Mouse (Mus musculus): ENCODE data around the gene Fam135a. TPM values are rescaled to one million over a fixed set of nuclear protein-coding genes. Genes with fewer than 3 reads are reported as not detected.
A peak's percentile ranks its signal among the peaks of the same experiment; 100 is the strongest.

Fam135a gene
- polyA plus RNA-seq, 1 experiment from 2014 or later = 28.6 TPM

DNA sequence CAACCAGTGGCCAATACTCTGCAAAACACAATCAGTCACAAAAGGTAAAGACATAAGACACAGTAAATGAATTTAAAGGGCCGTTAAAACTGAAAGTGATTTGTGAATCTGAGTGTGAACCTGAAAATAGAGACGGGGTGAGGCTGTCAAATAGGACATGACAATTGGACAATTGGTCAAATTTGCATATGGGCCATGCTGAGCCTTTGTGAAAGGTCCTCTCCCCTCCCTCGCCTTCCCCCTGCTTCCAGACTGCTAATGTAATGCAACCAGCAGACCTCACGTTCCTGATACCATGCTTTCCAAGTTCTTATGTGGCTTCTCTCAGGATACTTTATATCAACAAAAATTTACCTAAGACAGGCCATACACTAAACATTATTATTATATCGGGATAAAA, 57.1 kb downstream of the Fam135a start:
- Histone ChIP-seq H3K9me3 (replicated peaks; ENCODE audit: control insufficient read depth, low read length) (no peaks in the 10 kb centered on the region), H3K4me1 (ENCODE audit: control insufficient read depth, insufficient read depth, low read length) (no peaks in the 10 kb centered on the region), H3K36me3 (ENCODE audit: control insufficient read depth, insufficient read depth, low read length) (0 out of 2 replicates have a peak, but pooled peaks cover 7% of the 10 kb centered on the region), H3K4me3 (ENCODE audit: low read depth, low read length) (no peak overlapping the region), H3K9ac (ENCODE audit: low read length) (no peak overlapping the region), H3K27ac (ENCODE audit: low read depth, low read length) (no peak overlapping the region), H3K4me2 (ENCODE audit: low read length) (no peak overlapping the region), H3K27me3 (replicated peaks; ENCODE audit: control insufficient read depth, insufficient read depth, low read length) (no peaks in the 10 kb centered on the region)
- no peak for DNase-seq (ENCODE audit: low spot score)
- no peak for ATAC-seq
- WGBS = 29% methylated on average over 5 of the region's 5 CpGs

- Histone ChIP-seq H3K9ac (ENCODE audit: low read length) (no peak overlapping the region), H3K4me1 (ENCODE audit: control insufficient read depth, insufficient read depth, low read length) (no peaks in the 10 kb centered on the region), H3K27me3 (replicated peaks; ENCODE audit: control insufficient read depth, insufficient read depth, low read length) (no peaks in the 10 kb centered on the region), H3K4me3 (ENCODE audit: low read depth, low read length) (no peak overlapping the region), H3K27ac (ENCODE audit: low read depth, low read length) (no peak overlapping the region), H3K36me3 (ENCODE audit: control insufficient read depth, insufficient read depth, low read length) (peaks cover 17% of the 10 kb centered on the region), H3K9me3 (replicated peaks; ENCODE audit: control insufficient read depth, low read length) (no peaks in the 10 kb centered on the region), H3K4me2 (ENCODE audit: low read length) (no peak overlapping the region)
- ATAC-seq (peak; percentile 37; the same call in 1 of the 2 replicates), DNase-seq (ENCODE audit: low spot score) (peak; percentile 55)
- 91% methylated on average over 2 of the region's 2 CpGs for WGBS
Observed at GRCm38 (mm10) chr1:24033759-24034423, 66.2 kb downstream of the Fam135a start.

GRCm38 (mm10) chr1:24010821-24011220, 89.3 kb downstream of the Fam135a start:
- WGBS = 77% methylated on average over 6 of the region's 6 CpGs
- DNase-seq (ENCODE audit: low spot score) = no peak
- Histone ChIP-seq H3K4me2 (ENCODE audit: low read length) (no peak overlapping the region), H3K36me3 (ENCODE audit: control insufficient read depth, insufficient read depth, low read length) (peaks cover 21% of the 10 kb centered on the region), H3K27me3 (replicated peaks; ENCODE audit: control insufficient read depth, insufficient read depth, low read length) (no peaks in the 10 kb centered on the region), H3K4me1 (ENCODE audit: control insufficient read depth, insufficient read depth, low read length) (no peaks in the 10 kb centered on the region), H3K9me3 (replicated peaks; ENCODE audit: control insufficient read depth, low read length) (no peaks in the 10 kb centered on the region), H3K27ac (ENCODE audit: low read depth, low read length) (no peak overlapping the region), H3K9ac (ENCODE audit: low read length) (no peak overlapping the region), H3K4me3 (ENCODE audit: low read depth, low read length) (no peak overlapping the region)
- no peak for ATAC-seq

GRCm38 (mm10) chr1:24010016-24010415, 90.1 kb downstream of the Fam135a start:
- H3K4me3 ChIP-seq (ENCODE audit: low read depth, low read length) = no peak overlapping the region
- H3K9ac ChIP-seq (ENCODE audit: low read length) = no peak overlapping the region
- H3K4me2 ChIP-seq (ENCODE audit: low read length) = no peak overlapping the region
- H3K27me3 ChIP-seq (replicated peaks; ENCODE audit: control insufficient read depth, insufficient read depth, low read length) = no peaks in the 10 kb centered on the region
- no peaks in the 10 kb centered on the region for H3K9me3 ChIP-seq (replicated peaks; ENCODE audit: control insufficient read depth, low read length)
- WGBS = 93% methylated on average over 6 of the region's 6 CpGs
- H3K27ac ChIP-seq (ENCODE audit: low read depth, low read length) = no peak overlapping the region
- no peaks in the 10 kb centered on the region for H3K4me1 ChIP-seq (ENCODE audit: control insufficient read depth, insufficient read depth, low read length)
- H3K36me3 ChIP-seq (ENCODE audit: control insufficient read depth, insufficient read depth, low read length) = peaks cover 21% of the 10 kb centered on the region
- ATAC-seq (no peak), DNase-seq (ENCODE audit: low spot score) (no peak)

DNA sequence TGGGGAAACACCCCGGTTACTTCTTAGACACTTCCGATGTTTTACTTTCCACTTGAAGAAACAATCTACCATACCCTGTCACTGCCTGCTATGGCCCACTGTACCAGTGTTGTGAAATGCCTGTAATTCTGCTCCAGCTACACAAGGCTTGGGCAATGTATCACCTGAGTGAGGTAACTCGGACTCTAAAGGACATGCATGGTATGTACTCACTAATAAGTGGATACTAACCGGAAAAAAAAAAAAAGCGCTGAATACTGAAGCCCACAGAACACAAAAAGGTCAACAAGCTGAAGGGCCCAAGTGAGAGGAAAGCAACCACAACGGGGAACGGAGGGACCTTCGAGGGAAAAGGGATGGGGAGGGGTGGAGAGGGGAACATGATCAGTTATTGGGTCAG, 92.5 kb downstream of the Fam135a start:
- no peaks in the 10 kb centered on the region for H3K9me3 ChIP-seq (replicated peaks; ENCODE audit: control insufficient read depth, low read length)
- no peak for DNase-seq (ENCODE audit: low spot score)
- H3K27ac ChIP-seq (ENCODE audit: low read depth, low read length) = no peak overlapping the region
- peaks cover 15% of the 10 kb centered on the region; the same call in 1 of the 2 replicates for H3K36me3 ChIP-seq (ENCODE audit: control insufficient read depth, insufficient read depth, low read length)
- no peak for ATAC-seq
- H3K4me3 ChIP-seq (ENCODE audit: low read depth, low read length) = no peak overlapping the region
- peaks cover 4% of the 10 kb centered on the region for H3K4me1 ChIP-seq (ENCODE audit: control insufficient read depth, insufficient read depth, low read length)
- H3K9ac ChIP-seq (ENCODE audit: low read length) = no peak overlapping the region
- H3K27me3 ChIP-seq (replicated peaks; ENCODE audit: control insufficient read depth, insufficient read depth, low read length) = no peaks in the 10 kb centered on the region
- H3K4me2 ChIP-seq (ENCODE audit: low read length) = no peak overlapping the region
- 88% methylated on average over 8 of the region's 8 CpGs for WGBS

DNA sequence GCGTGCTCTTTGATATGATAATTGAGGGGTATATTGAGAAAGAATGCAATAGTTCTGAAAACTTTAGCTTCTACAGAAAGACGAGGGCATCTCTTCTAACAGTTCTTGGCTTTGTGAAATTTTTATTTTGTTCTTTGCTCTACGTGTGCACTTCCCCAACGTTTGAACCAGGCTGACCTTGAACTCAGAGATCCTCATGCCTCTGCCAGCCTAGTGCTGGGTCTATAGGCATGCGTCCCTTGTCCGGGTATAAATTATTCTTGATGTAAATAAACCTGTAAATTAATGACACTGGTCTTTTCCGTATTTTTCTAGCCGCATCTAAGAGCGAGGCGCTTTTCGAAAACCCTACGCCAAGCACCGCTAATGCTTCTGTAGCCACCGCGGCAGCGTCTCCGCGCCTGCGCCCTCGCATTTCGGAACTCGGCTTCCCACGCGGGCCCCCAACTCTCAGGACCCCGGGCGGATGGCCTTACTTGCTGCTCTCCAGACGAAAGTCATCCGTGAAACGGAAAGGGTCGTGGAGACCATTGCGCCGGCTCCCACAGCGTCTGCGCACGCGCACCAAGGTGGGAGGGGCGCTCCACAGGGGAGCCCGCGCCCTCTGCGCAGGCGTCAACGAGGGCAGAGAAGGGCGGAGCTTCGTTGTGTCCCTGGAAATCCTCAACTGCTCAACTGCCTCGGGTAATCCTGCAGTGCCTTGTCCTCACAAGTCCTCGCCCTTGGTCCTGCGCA, 94.9 kb downstream of the Fam135a start, which contains the start of gene Sdhaf4:
Gene Sdhaf4, minus strand, starts transcription at position 587 of the 735 bp plus-strand sequence.
- H3K4me3 ChIP-seq (ENCODE audit: low read depth, low read length) = peak within 1 kb of the TSS; percentile 62
- peak; percentile 96 for DNase-seq (ENCODE audit: low spot score)
- peak; percentile 98 for ATAC-seq
- peaks cover 29% of the 10 kb centered on the region; the same call in 1 of the 2 replicates for H3K36me3 ChIP-seq (ENCODE audit: control insufficient read depth, insufficient read depth, low read length)
- 2% methylated on average over 47 of the region's 47 CpGs for WGBS
- peak within 1 kb of the TSS; percentile 89 for H3K27ac ChIP-seq (ENCODE audit: low read depth, low read length)
- H3K9ac ChIP-seq (ENCODE audit: low read length) = peak within 1 kb of the TSS; percentile 79
- no peaks in the 10 kb centered on the region for H3K9me3 ChIP-seq (replicated peaks; ENCODE audit: control insufficient read depth, low read length)
- peaks cover 4% of the 10 kb centered on the region for H3K4me1 ChIP-seq (ENCODE audit: control insufficient read depth, insufficient read depth, low read length)
- H3K27me3 ChIP-seq (replicated peaks; ENCODE audit: control insufficient read depth, insufficient read depth, low read length) = no peaks in the 10 kb centered on the region
- H3K4me2 ChIP-seq (ENCODE audit: low read length) = peak within 1 kb of the TSS; percentile 71

- H3K9ac ChIP-seq (ENCODE audit: low read length) = no peak overlapping the region
- H3K36me3 ChIP-seq (ENCODE audit: control insufficient read depth, insufficient read depth, low read length) = peaks cover 50% of the 10 kb centered on the region
- ATAC-seq = no peak
- H3K4me1 ChIP-seq (ENCODE audit: control insufficient read depth, insufficient read depth, low read length) = peaks cover under 1% of the 10 kb centered on the region; the same call in 1 of the 2 replicates
- no peak overlapping the region for H3K4me3 ChIP-seq (ENCODE audit: low read depth, low read length)
- no peaks in the 10 kb centered on the region for H3K9me3 ChIP-seq (replicated peaks; ENCODE audit: control insufficient read depth, low read length)
- no peaks in the 10 kb centered on the region for H3K27me3 ChIP-seq (replicated peaks; ENCODE audit: control insufficient read depth, insufficient read depth, low read length)
- H3K27ac ChIP-seq (ENCODE audit: low read depth, low read length) = no peak overlapping the region
- H3K4me2 ChIP-seq (ENCODE audit: low read length) = no peak overlapping the region
- no peak for DNase-seq (ENCODE audit: low spot score)
- 94% methylated on average over 5 of the region's 5 CpGs for WGBS
Observed at GRCm38 (mm10) chr1:23999318-23999717, 100.8 kb downstream of the Fam135a start.

DNA sequence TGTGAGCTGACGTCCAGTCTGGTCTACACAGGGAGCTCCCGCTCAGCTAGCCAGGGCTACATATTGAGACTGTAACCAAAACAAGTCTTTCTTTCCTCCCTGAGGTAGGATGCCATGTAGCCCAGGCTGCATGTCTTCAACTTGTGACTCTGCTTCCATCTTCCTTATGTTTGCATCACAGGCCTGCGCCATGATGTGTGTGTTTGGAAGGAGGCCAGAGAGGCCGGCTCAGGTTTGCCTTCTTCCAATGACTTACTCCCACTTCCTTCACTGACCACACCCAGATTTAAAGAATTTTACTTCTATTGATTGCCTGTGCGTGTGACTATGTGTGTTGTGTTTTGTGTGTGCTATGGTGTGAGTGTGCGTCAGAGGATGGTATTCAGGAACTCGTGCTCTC, 101.3 kb downstream of the Fam135a start:
- Histone ChIP-seq H3K4me1 (ENCODE audit: control insufficient read depth, insufficient read depth, low read length) (no peaks in the 10 kb centered on the region), H3K4me2 (ENCODE audit: low read length) (no peak overlapping the region), H3K9ac (ENCODE audit: low read length) (no peak overlapping the region), H3K27ac (ENCODE audit: low read depth, low read length) (no peak overlapping the region), H3K9me3 (replicated peaks; ENCODE audit: control insufficient read depth, low read length) (no peaks in the 10 kb centered on the region), H3K4me3 (ENCODE audit: low read depth, low read length) (no peak overlapping the region), H3K36me3 (ENCODE audit: control insufficient read depth, insufficient read depth, low read length) (peaks cover 50% of the 10 kb centered on the region), H3K27me3 (replicated peaks; ENCODE audit: control insufficient read depth, insufficient read depth, low read length) (no peaks in the 10 kb centered on the region)
- 95% methylated on average over 7 of the region's 7 CpGs for WGBS
- ATAC-seq (no peak), DNase-seq (ENCODE audit: low spot score) (no peak)
